Mouse (Mus musculus) kidney, adult 9 months (tissue): ENCODE data around the gene Gm10065.
A peak's percentile ranks its signal among the peaks of the same experiment; 100 is the strongest.
"Not testable (repeated sequence)": the region's sequence is repeated elsewhere in the genome, so short reads cannot be mapped to it uniquely, and the experiment has no call there.

Experiments
- DNase-seq: peaks from one replicate; pipeline ENCODE4 v3.0.0; 2022

Gene Gm10065

GRCm38 (mm10) chr13:21478759-21479670, at the start of gene Gm10065, which contains the start of gene Zkscan4:
Gene Gm10065 (minus strand): TSS chr13:21479441.
Gene Zkscan4 (plus strand): TSS chr13:21478907.
- peak; percentile 71 for DNase-seq

- peak; percentile 83 for DNase-seq
These were observed 27.0 kb upstream of the Gm10065 start for GRCm38 (mm10) chr13:21506221-21506649.

GRCm38 (mm10) chr13:21502296-21502695, 23.1 kb upstream of the Gm10065 start:
- no peak for DNase-seq

- not testable (repeated sequence) for DNase-seq
These were observed 21.9 kb upstream of the Gm10065 start, which contains the start of gene Gm11273 for GRCm38 (mm10) chr13:21501182-21501581. Gene Gm11273 (minus strand): TSS chr13:21501418.

- no peak for DNase-seq
These were observed 15.8 kb upstream of the Gm10065 start, which contains the start of gene AK157302 for GRCm38 (mm10) chr13:21495080-21495479. Gene AK157302 (plus strand): TSS chr13:21495223.

- no peak for DNase-seq
These were observed 13.6 kb upstream of the Gm10065 start for GRCm38 (mm10) chr13:21492847-21493246.

GRCm38 (mm10) chr13:21486881-21487280, 7.6 kb upstream of the Gm10065 start:
- no peak for DNase-seq

- DNase-seq: no peak
These were observed 6.8 kb downstream of the Gm10065 start for GRCm38 (mm10) chr13:21472427-21472826.

- no peak for DNase-seq
These were observed 10.1 kb downstream of the Gm10065 start for GRCm38 (mm10) chr13:21469097-21469496.

- DNase-seq: peak; percentile 78
These were observed 10.9 kb downstream of the Gm10065 start, which contains the start of gene Nkapl for GRCm38 (mm10) chr13:21468061-21469019. Gene Nkapl (minus strand): TSS chr13:21468509.

GRCm38 (mm10) chr13:21467336-21467735, 11.9 kb downstream of the Gm10065 start:
- no peak for DNase-seq

GRCm38 (mm10) chr13:21462516-21462915, 16.7 kb downstream of the Gm10065 start:
- DNase-seq: not testable (repeated sequence)

- no peak for DNase-seq
These were observed 22.9 kb downstream of the Gm10065 start for GRCm38 (mm10) chr13:21456347-21456746.

- no peak for DNase-seq
These were observed 25.1 kb downstream of the Gm10065 start for GRCm38 (mm10) chr13:21454133-21454532.

GRCm38 (mm10) chr13:21453449-21453848, 25.8 kb downstream of the Gm10065 start, which contains the start of gene Zscan26:
Gene Zscan26 (minus strand): TSS chr13:21453730.
- peak; percentile 92 for DNase-seq

GRCm38 (mm10) chr13:21453042-21453441, 26.2 kb downstream of the Gm10065 start:
- peak; percentile 13 for DNase-seq

- DNase-seq: peak; percentile 14
These were observed 31.2 kb downstream of the Gm10065 start for GRCm38 (mm10) chr13:21447856-21448614.

- DNase-seq: no peak
These were observed 32.4 kb downstream of the Gm10065 start for GRCm38 (mm10) chr13:21446796-21447195.

- DNase-seq: no peak
These were observed 38.1 kb downstream of the Gm10065 start for GRCm38 (mm10) chr13:21441207-21441572.

- peak; percentile 68 for DNase-seq
These were observed 38.6 kb downstream of the Gm10065 start, which contains the start of gene Pgbd1 for GRCm38 (mm10) chr13:21440503-21441206. Gene Pgbd1 (minus strand): TSS chr13:21441058.

GRCm38 (mm10) chr13:21435476-21435875, 43.8 kb downstream of the Gm10065 start:
- no peak for DNase-seq
